Mouse (Mus musculus): ENCODE measurements around the gene S100a13.

S100a13 gene

DNA sequence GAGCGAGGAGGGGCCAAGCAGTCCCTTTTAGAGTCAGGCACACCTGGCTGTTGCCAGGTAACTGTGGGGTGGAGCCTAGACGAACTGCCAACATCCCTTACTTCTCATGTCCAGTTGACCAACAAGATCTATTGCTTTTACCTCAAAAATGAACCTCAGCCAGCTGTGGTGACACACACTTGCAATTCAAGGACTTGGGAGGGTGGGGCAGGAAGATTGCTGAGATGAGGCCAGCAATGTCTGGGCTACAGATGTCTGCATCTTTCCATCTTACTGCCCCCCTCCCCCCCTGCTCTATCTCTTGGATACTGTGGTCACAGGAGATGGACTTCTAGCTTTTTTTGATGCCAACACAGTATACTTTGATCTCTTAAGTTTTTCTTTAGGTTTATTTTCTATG lies 38.0 kb downstream of the S100a13 start:
- no peak for DNase-seq (ENCODE audit: low spot score in 2 of 2)

DNA sequence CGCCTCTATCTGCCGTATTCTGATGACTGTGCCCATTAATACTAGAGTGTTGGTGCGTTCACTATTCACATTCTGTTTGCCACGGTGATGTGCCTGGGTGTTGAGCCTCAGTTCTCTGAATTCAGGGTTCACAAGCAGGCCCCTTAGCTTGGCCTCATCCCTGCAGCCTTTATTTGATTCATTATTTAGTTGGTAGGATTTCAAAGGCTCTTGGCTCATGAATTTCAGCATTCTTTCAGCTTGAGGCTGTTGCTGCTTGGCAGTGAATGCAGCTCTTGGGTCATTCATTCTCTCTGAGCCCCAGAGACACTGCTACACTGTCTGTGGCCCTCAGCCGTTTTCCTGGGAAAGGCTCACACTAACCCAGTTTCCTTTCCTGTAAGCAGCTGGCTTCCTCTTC lies 41.7 kb downstream of the S100a13 start:
- DNase-seq (ENCODE audit: low spot score in 2 of 2): peak; percentile 34 to 39

DNA sequence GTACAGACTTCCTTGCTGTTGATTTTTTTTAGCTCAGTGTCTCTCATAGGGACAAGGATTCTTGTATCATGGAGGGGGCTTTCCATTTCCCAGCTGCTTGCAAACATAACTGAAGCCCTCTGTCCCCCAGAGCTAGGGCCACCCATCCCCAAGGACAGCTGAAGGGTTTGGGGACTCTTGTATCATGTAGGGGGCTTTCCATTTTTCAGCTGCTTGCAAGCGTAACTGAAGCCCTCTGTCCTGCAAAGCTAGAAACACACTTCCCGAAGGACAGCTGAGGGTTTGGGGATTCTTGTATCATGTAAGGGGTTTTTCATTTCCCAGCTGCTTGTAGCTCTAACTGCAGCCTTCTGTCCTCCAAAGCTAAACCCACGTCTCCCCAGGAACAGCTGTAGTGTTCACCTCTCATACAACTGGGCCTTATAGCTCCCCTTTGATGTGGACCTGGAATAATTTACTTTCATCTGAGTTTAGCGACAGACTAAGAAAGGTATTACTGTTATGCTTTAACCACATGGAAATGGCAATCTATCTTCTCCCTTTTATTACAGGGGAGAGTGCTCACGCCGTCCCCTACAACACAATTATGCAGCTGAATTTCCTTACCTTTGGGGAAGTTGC lies 45.9 kb downstream of the S100a13 start, which contains the start of gene S100a3:
TSS of gene S100a3 (plus strand) at position 571 of the 621 bp plus-strand sequence.
- DNase-seq (ENCODE audit: low spot score in 2 of 2): no peak

Measured in heart, adult 9 months (tissue).